Mouse (Mus musculus): Measurements from ENCODE around the gene Gm29797.
A peak's percentile ranks its signal among the peaks of the same experiment; 100 is the strongest.

Gene Gm29797

DNA sequence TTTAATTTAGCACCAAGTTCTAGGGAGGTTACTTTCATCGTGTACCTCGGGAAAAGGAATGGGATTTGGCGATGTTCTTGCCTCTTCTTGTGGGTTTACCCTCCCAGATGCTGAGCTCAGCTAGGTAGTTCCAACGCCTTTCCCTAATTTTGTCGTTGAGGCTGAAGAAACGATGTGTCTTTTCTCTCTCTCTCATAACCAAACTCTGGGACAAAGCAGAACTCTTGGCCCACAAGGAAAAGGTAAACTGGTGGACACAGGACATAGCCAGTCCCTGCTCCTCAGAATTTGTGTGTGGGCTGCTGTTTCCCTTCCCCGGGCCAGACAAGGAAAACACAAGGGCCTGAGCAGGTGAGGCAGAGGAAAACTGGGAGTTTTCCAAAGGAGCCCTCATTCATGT, 15.2 kb downstream of the Gm29797 start:
- DNase-seq (ENCODE audit: extremely low spot score, low spot score), result no peak

DNA sequence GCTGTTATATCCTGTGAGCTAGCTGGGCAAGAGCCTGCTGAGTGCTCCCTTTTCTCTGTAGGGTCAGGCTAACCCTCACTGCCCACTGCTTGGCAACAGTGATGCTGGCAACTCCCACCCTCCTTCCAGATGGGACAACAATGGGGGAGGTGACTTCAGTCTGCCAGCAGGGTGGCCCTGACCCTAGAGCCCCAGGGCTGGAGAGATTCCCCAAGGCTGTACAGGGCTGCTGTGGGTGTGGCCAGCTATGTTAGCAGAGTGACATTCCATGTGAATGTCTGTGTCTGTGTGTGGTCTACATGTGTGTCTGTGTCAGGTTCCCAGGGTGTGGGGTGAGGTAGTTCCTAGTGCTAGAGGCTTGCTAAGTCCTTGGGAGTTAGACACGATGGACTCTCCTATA, 16.7 kb downstream of the Gm29797 start:
- DNase-seq (ENCODE audit: extremely low spot score, low spot score), result no peak

DNA sequence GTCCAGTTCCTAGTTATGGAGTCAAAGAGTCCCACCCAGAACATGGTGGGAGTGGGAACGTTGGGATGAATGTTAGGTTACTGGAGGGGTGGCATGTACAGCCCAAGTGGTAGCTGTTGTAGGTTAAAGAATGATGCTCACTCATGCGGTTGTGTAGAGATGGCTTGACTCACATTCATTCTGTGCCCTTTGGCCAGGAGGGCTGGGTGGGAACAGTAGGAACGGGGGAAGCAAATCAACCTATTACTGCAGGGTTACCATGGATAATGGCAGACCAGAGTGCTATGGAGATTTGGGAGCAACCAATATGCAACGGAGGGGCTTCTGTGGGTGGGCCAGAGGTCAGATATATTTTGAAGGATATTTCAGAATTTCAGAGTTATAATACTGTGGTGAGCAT, 18.1 kb downstream of the Gm29797 start:
- DNase-seq (ENCODE audit: extremely low spot score, low spot score), result no peak

DNA sequence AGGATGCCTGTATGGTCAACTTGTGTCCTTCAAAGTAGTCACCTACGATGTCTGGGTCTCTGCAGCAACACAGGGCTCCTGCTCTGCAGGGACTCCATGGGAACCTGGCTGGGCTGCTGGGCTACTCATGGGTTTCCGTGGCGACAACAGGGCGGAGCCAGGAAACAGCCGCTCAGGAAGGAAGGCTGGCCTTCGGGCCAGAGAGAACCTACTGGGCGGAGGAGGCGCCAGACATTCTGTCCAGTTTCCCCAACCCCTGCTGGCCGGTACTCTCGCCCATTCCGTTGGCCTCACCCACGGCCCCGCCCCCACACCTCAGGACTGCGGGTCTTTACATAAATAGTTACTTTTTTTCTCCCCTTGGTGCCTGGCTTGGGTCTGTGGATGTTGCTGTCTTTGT, 18.6 kb downstream of the Gm29797 start:
- DNase-seq (ENCODE audit: extremely low spot score, low spot score), result peak; percentile 57

DNA sequence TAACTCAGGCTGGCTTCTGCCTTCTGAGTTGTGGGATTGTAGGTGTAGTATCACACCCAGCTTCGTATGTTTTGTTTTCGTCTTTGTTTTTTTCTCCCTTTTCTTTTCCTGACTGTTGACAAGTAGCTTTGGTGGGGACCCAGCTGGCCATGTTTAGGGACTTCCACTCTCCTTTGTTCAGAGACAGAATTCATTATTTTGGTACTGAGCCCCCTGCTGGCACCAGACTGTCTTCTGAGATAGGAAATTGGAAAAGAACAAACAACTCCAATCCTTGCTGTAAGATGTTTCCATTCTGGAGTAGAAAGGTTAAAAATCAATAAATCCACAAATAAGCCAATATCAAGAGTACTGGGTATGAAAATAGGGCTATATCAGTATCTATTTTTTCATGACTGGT, 19.6 kb downstream of the Gm29797 start:
- DNase-seq (ENCODE audit: extremely low spot score, low spot score), result no peak

DNA sequence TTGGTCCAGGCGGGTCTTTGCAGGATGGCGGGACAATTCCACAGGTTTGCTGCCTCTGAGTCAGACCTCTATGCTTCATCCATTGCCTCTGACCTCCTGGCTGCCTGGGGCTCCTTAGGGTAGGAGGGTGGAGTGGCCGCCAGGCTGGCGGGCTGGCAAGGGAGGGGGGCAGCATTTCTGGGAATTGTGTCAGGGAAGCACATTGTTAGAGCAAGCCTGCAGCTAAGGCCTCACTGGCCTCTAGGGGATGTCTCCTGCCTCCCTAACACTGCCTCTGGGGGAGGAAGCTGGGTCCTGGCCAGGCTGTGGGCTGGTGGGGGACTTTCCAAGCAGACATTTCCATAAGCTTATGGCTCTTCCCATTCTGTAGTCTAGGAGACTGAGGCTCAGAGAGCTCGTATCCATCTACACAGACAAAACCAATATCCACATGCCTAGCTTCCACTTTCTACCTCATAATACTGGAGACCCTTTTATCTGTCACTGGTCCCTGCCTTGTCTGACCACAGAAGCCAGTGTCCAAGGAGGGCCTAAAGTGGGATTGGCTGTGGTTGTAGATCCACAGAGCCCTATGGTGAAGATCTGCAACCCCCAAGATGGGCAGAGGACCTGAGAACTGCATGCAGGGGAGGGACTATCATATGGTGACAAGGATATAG, 20.4 kb downstream of the Gm29797 start:
- no peak for DNase-seq (ENCODE audit: extremely low spot score, low spot score)

DNA sequence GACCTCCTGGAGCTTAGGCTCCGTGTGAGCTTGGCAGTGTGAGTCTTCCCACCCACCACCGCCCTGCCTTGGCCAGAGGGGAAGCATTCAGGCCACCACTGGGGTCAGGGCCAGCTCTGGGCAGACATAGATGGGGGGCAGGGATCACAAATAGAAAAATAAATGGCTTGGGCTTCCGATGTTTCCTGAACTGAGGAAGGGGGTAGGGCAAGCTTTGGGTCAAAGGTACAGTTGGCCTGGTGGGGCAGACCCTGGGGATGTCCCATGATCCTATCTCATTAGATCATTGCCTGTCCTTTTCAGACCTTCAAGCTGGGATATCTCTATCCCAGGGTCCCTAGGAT, 20.9 kb downstream of the Gm29797 start:
- no peak for DNase-seq (ENCODE audit: extremely low spot score, low spot score)

DNA sequence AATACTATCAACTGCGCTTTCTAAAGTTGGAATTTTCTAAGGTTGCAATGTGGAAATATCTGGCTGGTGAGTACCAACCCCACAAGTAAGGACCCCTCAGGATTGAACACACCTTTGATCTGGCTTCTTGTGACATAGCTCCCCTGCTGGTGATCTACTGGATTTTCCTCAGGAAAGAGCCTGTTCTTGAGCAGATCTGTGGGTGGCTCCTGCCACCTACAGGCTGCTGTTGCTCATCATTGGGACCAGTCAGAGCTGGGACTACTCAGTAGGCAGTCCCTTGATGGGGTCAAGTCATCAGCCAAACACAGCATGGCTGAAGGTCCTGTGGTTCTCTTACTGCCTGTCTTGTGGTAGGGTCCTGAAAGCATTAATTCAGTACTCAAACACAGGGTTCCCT, 21.9 kb downstream of the Gm29797 start:
- peak; percentile 57 for DNase-seq (ENCODE audit: extremely low spot score, low spot score)

DNA sequence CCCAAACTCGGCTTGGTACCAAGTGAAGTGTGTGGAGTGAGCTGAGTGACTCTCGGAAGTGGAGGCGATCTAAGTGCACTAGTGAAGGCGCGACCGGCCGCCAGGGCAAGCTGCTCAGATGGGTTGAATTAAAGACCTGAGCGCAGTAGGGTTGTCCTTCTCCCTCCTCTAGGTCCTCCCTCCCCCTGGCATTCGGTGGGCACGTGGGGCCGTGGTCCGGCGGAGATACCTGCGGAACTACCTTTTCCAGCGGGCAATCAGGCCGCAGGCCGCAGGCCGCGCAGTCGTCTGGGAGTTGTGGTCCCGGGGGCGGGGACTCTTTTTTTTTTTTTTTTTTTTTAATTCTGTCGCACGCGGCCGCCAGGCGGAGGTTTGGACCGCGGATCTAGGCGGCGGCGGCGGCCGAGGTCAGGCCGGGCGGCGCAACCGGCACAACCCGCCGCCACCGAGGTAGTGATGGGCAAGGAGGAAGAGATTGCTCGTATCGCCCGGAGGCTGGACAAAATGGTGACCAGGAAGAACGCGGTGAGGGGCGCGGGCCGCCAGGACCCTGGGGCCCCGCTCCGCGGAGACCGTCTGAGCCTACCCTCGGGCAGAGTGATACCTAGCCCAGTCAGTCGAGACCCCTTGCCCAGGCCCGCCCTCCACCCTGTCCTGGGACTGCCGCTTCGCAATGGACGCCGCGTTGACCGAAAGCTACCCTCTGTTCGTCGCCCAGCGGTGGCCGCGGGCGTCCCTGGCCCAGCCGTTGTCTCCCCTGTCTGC, 23.3 kb downstream of the Gm29797 start, which contains the start of gene Tcea2:
Gene Tcea2, plus strand, starts transcription at position 360 of the 765 bp plus-strand sequence.
- DNase-seq (ENCODE audit: extremely low spot score, low spot score), result peak; percentile 79

DNA sequence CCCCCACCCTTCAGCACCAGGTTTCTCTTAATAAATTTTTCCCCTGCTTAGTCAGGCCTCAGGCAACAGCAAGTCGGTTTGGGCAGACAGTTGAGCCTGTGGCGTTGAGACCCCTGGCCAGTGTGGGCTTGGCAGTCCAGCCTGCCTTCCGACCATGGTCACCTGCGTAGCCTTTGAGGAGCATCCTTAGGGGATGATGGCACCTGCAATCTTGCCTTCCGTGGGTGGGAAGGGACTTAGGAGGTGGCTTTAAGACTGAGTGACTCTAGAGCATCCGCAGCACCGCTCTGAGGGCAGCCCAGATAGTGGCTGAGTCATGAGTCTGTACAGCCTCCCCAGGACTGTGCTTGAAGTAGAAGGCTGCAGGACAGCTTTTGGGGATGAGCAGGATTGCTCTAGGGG, 23.9 kb downstream of the Gm29797 start:
- no peak for DNase-seq (ENCODE audit: extremely low spot score, low spot score)

DNA sequence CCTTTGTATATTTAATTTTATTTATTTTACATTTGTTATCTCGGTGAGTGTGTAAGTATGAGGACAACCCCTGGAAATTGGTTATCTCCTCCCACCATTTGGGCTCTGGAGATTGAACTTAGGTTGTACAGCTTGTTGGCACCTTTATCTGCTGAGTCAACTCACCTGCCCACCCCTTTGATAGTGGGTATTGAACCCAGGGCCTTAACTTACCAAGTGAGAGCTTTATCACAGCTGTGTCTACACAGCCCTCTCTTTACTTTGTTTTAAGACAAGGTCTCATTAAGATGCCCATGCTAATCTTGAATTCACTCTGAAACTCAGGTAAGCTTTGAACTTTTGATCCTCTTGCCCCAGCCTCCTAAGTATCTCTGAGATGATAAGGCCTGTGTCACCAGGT, 25.1 kb downstream of the Gm29797 start:
- no peak for DNase-seq (ENCODE audit: extremely low spot score, low spot score)

DNA sequence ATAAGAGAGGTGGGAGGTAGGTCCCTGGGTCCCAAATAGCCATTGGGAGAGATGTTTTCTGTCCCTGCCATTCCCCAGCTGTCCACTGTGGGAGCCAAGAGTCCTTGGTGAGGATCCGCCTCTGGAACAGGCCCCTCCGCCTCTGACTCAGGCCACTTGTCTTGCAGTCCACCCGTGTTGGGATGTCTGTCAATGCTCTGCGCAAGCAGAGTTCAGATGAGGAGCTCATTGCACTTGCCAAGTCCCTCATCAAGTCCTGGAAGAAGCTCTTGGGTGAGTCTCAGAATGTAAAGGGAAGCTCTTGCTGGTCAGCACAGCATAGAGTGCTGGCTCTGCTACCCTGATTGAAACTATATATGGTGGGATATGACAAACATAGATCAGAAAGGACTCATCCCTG, 26.5 kb downstream of the Gm29797 start:
- no peak for DNase-seq (ENCODE audit: extremely low spot score, low spot score)

DNA sequence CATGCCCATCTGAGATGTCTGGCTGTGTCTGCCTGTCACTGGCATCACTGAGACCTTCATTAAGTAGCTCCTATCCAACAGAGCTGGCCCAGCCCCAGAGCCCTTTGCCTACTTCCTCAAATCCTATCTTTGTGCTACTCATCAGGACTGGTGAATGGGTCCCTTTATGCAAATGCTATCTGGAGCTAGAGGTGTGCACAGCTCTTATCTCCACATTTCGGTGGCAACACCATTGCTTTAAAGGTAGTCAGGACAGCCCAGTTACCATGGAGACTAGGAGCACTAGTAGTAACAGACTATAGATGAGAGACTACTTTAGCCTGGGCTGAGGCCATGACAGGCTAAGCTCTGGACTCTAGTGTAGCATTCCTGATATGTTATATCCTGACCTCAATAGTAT, 27.9 kb downstream of the Gm29797 start:
- no peak for DNase-seq (ENCODE audit: extremely low spot score, low spot score)

DNA sequence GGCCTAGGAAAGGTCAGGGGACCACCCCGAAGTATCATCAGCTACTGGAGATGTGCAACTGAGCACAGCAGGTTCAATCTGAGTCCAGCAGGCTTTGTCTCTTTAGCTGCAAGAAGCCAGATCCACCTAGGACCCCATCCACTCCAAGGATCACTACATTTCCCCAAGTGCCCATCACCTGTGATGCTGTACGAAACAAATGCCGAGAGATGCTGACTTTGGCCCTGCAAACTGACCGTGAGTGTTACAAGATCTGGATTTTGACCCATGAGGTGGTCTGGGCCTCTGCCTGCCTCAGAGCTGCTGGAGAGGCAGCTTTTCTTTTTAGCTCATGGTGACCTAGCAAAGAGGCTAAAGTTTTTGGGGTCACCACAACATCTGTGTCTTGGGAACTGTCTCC, 28.9 kb downstream of the Gm29797 start:
- DNase-seq (ENCODE audit: extremely low spot score, low spot score), result no peak

DNA sequence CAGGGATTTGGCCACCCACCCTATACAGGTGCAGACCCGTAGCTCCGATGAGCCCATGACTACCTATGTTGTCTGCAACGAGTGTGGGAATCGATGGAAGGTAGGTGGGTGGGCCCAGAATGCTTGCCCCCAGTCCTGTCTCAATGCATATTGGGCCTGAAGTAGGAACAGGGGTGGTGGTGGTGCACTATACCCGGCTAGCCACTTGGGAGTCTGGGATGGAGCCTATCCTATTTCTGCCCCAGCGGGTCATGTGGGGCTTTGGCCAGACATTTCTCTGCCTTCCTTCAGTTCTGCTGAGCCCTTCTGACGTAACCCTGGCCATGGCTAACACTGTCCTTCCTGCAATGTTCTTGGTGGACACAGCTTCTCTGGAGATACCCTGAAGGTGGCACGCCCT, 30.8 kb downstream of the Gm29797 start:
- DNase-seq (ENCODE audit: extremely low spot score, low spot score), result no peak

DNA sequence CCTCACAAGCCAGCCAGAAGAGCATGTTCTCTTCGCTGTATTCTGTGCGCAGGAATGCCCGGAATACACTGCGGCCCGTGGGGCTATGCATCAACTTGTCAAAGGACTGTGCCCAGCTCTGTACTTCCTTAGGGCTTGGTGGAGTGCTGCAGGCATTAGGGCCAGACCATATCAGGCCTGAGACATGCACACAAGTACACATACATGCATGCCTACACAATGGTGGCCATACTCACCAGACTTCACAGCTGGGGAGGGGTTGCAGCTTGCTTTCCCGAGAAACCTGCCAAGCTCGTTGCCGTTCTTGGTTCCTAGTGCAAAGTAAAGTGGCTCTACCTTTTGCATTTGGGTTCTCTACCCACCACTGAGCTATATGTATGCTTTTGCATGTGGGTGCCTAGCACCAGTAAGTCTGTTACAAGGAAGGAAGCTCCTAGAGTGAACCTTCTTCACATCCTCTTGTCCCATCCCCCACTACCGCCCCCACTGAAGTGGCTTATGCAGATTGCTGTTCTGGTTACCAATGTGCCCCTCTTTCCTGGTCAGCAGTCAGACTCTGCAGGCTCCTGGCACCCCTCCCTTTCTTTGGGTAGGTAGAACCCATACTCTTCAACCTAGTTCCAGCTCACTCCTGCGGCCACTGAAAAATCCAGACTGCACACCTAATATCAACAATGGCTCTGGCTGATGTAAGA, 32.8 kb downstream of the Gm29797 start:
- no peak for DNase-seq (ENCODE audit: extremely low spot score, low spot score)

DNA sequence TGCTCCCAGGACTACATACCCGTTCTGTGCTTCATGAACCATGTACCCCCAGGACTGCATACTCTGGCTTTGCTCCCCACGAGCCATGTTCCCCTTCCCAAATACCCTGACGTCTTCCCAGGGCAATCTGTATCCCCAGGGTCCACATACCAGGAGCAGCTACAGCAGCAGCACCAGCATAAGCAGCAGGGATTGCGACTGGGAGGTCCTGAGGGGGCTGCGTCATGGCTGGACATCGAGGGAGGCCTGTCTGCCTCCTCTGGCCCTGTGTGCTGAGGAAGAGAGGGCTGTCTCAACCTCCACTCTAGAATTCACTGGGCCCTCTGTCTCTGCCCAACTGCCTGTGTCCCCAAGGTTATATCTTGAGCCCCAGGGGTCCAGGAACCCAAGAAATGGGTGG, 34.2 kb downstream of the Gm29797 start:
- no peak for DNase-seq (ENCODE audit: extremely low spot score, low spot score)

DNA sequence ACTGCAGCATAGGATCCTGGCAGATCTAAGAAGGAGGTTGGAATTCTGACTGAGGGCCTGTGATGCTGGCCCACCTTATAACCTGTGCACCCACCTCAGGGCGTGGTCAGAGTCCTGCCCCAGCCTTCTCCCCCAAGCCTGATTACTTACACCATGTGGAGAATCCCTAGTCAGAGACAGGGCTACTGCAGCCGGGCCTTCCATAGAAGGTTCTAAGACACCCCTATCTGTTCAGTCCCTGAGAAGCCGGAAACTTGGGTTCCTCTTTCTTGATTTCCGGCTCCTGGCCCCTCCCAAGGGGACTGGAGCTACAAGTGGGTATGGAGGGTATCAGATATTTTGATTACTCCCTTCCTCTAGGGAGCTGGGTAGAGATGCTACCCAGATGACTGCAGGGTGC, 34.7 kb downstream of the Gm29797 start:
- DNase-seq (ENCODE audit: extremely low spot score, low spot score), result no peak

DNA sequence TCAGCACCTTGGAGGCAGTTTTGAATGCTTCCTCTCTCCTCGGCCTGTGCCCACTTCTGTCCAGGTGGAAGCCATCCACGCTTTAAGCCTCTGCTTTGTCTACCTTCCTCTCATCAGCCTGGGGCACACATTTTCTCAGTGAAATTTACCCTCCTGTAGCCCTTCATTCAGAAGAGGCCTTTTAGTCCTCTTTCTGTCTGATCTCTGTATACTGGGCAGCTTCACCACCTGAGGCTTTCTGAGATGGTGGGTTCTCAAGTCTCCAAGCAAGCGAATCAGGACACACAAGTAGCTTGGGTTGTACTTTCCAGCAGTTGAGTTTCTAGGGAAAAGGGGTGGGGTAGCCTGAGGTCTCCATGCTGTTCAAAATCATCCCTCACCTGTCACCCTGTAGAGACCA, 35.5 kb downstream of the Gm29797 start:
- DNase-seq (ENCODE audit: extremely low spot score, low spot score), result no peak

DNA sequence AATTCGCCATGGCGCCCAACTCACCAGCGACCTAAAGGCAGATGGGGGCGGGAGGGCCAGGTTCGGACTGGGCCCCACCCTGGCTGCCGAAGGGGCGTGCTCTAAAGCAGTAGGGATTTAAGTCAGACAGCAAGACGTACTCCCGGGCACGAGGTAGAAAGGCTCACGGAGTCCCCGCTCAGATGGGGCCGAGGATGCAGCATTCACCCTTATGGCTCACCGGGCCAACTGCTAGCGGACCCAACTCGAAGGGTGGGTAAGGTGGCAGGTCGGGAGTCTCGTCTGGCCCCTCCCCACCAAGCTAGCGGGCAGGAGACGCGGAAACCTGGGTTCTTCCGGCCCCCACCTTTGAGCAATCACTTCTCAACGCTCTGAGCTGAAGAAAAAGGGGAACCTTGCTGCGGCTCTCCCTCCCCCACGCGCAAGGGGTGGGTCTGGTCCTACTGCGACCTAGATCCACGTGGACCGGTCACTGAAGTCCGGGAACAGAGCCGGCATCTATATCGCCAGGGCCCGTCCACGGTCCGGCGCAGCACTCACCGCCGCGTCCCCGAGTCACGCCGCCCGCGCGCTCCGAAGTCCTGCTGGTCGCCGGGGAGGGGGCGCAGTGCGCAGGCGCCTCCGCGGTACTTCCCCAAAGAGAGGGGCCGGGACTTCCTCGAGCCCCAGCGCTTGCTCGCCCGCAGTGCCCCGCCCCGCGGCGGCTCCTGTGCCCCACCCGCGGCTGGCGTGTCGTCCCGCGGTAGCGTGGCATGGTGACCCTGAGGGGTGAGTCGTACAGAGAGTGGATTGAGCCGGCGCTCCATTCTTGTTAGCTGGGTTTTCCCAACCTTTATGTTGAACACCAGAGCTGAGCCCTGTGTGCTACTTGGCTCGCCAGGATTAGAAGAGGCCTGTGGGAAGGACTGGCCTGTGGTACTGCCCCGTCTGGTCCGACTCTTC, 36.8 kb downstream of the Gm29797 start, which contains the start of gene Rgs19:
Gene Rgs19, minus strand, starts transcription at position 639 of the 942 bp plus-strand sequence.
- DNase-seq (ENCODE audit: extremely low spot score, low spot score), result peak; percentile 80

DNA sequence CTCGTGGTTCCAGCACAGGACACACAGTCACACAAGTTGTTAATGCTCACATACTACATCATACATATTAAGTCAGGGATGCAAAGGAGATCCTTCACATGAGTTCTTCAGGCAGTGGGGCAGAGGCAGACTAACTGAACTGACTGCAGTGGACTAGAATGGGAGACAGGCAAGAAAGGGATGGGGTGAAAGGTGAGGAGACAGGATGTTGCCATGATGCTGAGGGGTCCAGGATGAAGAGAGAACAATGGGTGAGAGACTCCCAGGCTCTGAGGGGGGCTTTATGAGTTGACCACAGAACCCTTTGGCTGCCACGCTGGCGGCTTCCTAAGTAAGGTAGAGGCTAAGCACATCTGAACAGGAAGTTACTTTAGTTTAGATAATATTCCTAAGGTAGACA, 37.7 kb downstream of the Gm29797 start:
- DNase-seq (ENCODE audit: extremely low spot score, low spot score), result no peak

All from neural tube, embryonic 10.5 days (tissue).